Mouse (Mus musculus): ENCODE measurements at regions not wholly inside any gene's neighbourhood (a gene's known extent, or its start where the extent isn't known, plus 50 kb on each side); places are given as distances from the start of the nearest gene placed in this dataset.

DNA sequence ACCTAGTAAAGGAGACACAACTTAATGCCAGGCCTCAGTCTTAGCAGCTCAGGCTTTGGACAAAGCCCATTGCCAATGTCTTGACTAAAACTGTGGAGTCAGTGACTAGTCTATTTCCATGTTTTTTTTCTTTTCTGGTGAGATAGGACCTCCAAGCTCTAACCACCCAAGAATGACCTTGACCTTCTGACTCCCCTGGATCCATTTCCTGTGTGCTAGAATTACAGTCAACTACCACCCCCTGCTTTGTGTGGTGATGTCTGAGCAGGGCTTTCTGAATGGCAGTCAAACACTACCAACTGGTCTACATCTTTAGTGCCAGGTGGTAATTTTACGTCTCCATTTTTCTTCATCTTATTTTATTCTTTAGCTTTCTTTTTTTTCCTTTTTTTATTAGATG is 51.3 kb upstream of the Rnf138rt1 start:
- no peak for DNase-seq (ENCODE audit: low spot score in 2 of 2)

DNA sequence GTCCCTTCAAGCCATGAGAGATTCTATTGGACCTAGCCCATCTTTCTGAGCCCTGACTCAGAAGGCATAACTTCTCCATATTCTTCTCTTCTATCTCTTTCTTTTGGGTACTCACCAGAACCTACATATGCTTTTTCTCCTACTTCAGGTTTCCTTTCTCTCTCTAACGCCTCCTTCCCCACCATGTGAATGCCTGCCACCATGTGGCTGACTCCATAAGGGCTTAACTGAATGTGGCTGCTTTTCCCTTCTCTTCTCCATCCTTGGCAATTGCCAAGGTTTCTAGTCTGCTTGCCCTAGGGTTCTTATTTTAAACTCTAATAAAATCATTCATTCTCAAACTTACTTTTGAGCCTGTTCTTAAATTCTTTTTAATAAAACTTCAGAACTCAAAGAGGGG is 53.7 kb upstream of the Rnf138rt1 start:
- DNase-seq (ENCODE audit: low spot score in 2 of 2) = no peak

- no peak for DNase-seq (ENCODE audit: low spot score in 2 of 2)
These were observed 61.2 kb upstream of the Rnf138rt1 start for GRCm38 (mm10) chrX:163822298-163822697.

DNA sequence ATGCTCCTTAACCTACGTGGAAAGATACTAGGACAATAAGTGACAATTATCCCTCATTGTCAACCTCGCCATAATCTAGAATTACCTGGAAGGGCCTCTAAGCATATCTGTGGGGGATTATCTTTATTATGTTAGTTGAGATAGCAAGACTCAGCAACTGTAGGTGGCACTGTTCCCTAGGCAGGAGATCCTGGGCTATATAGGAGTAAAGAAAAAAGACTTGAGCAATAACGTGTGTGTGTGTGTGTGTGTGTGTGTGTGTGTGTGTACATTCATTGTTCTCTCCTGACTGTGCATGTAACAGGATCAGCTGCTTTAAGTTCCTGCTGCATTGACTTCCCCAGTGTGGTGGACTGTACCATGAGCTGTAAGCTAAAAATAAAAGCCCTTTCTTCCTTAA is 66.3 kb upstream of the Rnf138rt1 start:
- peak in 1 of 2 experiments; percentile 3 for DNase-seq (ENCODE audit: low spot score in 2 of 2)

DNA sequence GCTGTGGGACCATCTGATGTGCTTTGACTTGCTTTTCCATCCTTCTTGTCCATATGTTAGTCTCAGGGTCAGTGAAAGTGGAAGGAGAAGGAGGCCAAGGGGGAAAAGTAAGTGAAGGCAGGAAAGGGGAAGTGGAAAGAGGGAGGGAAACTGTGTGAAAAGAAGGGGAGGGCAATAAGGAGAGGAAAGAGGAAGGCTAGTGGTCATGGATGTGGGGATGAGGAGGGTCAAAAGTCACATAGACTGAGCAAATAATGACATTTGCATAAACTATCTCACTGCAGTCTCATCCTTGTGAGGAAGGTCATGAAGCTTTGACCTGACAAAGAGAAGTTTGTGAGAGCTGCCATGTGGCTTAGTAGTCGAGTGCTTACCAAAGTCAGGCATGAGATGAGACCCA is 63.4 kb upstream of the Ap1s2 start:
- DNase-seq (ENCODE audit: low spot score in 2 of 2) = no peak

DNA sequence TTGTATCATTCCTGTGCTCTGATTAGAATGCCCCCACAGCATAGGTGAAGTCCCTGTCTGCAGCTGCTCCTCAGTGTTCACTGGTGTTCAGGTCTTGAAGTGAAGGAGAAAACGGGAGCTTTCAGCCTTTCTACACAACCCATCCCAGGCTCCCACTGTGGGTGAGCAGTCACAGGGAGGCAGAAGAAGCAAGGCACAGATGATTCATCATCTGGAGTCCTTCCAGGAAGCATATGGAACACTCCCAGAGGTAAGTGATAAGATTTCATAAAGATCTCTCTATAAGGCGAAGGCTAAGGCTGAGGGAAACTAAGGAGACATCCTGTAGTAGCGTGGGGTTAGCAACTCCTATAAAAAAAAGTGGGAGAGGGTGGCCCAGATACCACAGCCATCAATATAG is 61.9 kb upstream of the Ap1s2 start:
- DNase-seq (ENCODE audit: low spot score in 2 of 2) = no peak

GRCm38 (mm10) chrX:163847651-163848050 is 61.2 kb upstream of the Ap1s2 start:
- no peak for DNase-seq (ENCODE audit: low spot score in 2 of 2)

GRCm38 (mm10) chrX:163848510-163849199 is 60.2 kb upstream of the Ap1s2 start:
- no peak for DNase-seq (ENCODE audit: low spot score in 2 of 2)

- no peak for DNase-seq (ENCODE audit: low spot score in 2 of 2)
These were observed 57.8 kb upstream of the Ap1s2 start for GRCm38 (mm10) chrX:163850915-163851599.

GRCm38 (mm10) chrX:163858494-163858893 is 50.3 kb upstream of the Ap1s2 start:
- DNase-seq (ENCODE audit: low spot score in 2 of 2) = no peak
